Mouse (Mus musculus) heart, postnatal 25 days (tissue): ENCODE measurements around the gene Ndufa3. TPM values are rescaled to one million over a fixed set of nuclear protein-coding genes. Genes with fewer than 3 reads are reported as not detected.
"Not testable (repeated sequence)": the region's sequence is repeated elsewhere in the genome, so short reads cannot be mapped to it uniquely, and the experiment has no call there.

Source experiments
- DNase-seq: peaks from one replicate; pipeline ENCODE4 v3.0.0; 2022; ENCODE audit warnings: low spot score
- intact Hi-C: fragments of 180-260 bp; cut with DNase I; formaldehyde crosslinking; loops from one replicate; pipeline ENCODE4 v1.15.1; 2025
- total RNA-seq, 2 experiments: library from RNA; stranded (reverse); gene quantifications; 2 replicates each; pipeline ENCODE4 v1.2.3; 2021

Ndufa3 gene
- total RNA-seq = 1,000 to 10,000 TPM; 1,735 to 1,752 TPM

GRCm38 (mm10) chr7:3617242-3617995, at the start of gene Ndufa3:
TSS of gene Ndufa3 (plus strand) at chr7:3617373.
- intact Hi-C loops = no loop called here
- DNase-seq = peak; percentile 72

- no peak for DNase-seq
- intact Hi-C loops = no loop called here
Measured at GRCm38 (mm10) chr7:3569725-3570124, 47.4 kb upstream of the Ndufa3 start.

GRCm38 (mm10) chr7:3570580-3570979, 46.6 kb upstream of the Ndufa3 start:
- intact Hi-C loops, DNase-seq: not testable (repeated sequence)

- DNase-seq = no peak
- intact Hi-C loops = no loop called here
Measured at GRCm38 (mm10) chr7:3571847-3572246, 45.3 kb upstream of the Ndufa3 start.

- no peak for DNase-seq
- intact Hi-C loops = no loop called here
Measured at GRCm38 (mm10) chr7:3574216-3574615, 43.0 kb upstream of the Ndufa3 start.

GRCm38 (mm10) chr7:3576354-3577124, 40.6 kb upstream of the Ndufa3 start:
- intact Hi-C loops = no loop called here
- DNase-seq = no peak

- DNase-seq = no peak
- intact Hi-C loops = no loop called here
Measured at GRCm38 (mm10) chr7:3578196-3578595, 39.0 kb upstream of the Ndufa3 start.

- intact Hi-C loops = no loop called here
- DNase-seq = no peak
Measured at GRCm38 (mm10) chr7:3578952-3579546, 38.1 kb upstream of the Ndufa3 start.

- DNase-seq = no peak
- intact Hi-C loops = no loop called here
Measured at GRCm38 (mm10) chr7:3580029-3580428, 37.1 kb upstream of the Ndufa3 start.

GRCm38 (mm10) chr7:3585763-3586162, 31.4 kb upstream of the Ndufa3 start:
- no peak for DNase-seq
- intact Hi-C loops = no loop called here

GRCm38 (mm10) chr7:3586255-3586654, 30.9 kb upstream of the Ndufa3 start:
- no peak for DNase-seq
- intact Hi-C loops = no loop called here

GRCm38 (mm10) chr7:3587292-3587691, 29.9 kb upstream of the Ndufa3 start:
- no peak for DNase-seq
- intact Hi-C loops = no loop called here

GRCm38 (mm10) chr7:3590550-3590949, 26.6 kb upstream of the Ndufa3 start:
- intact Hi-C loops = no loop called here
- no peak for DNase-seq

GRCm38 (mm10) chr7:3591534-3591933, 25.6 kb upstream of the Ndufa3 start:
- DNase-seq = no peak
- intact Hi-C loops = no loop called here

GRCm38 (mm10) chr7:3593855-3594254, 23.3 kb upstream of the Ndufa3 start:
- DNase-seq = no peak
- intact Hi-C loops = no loop called here

- intact Hi-C loops = no loop called here
- DNase-seq = no peak
Measured at GRCm38 (mm10) chr7:3594686-3595085, 22.5 kb upstream of the Ndufa3 start.

GRCm38 (mm10) chr7:3595146-3595545, 22.0 kb upstream of the Ndufa3 start:
- intact Hi-C loops = no loop called here
- DNase-seq = no peak

GRCm38 (mm10) chr7:3597755-3598154, 19.4 kb upstream of the Ndufa3 start:
- intact Hi-C loops, DNase-seq: not testable (repeated sequence)

GRCm38 (mm10) chr7:3601119-3601518, 16.1 kb upstream of the Ndufa3 start:
- DNase-seq = no peak
- intact Hi-C loops = loop anchor here (5.0 kb wide), 2 partner anchors 384 to 871 kb away; no protein-coding TSS in a partner anchor

- intact Hi-C loops = loop anchor here (5.0 kb wide), 1 partner anchor 296 kb away; no protein-coding TSS in a partner anchor
- DNase-seq = no peak
Measured at GRCm38 (mm10) chr7:3606798-3607197, 10.4 kb upstream of the Ndufa3 start.

GRCm38 (mm10) chr7:3607391-3607790, 9.8 kb upstream of the Ndufa3 start:
- intact Hi-C loops = loop anchor here (5.0 kb wide), 1 partner anchor 295 kb away; no protein-coding TSS in a partner anchor
- no peak for DNase-seq
